Mouse (Mus musculus) ovary, adult 18-20 months (tissue): ENCODE measurements around the gene 4931428F04Rik.

ENCODE experiments used
- DNase-seq: peaks from one replicate; pipeline ENCODE4 v3.0.0; 2022; ENCODE audit warnings: low spot score, mixed read lengths

4931428F04Rik gene

GRCm38 (mm10) chr8:105289805-105290460 is at the start of gene 4931428F04Rik:
TSS of gene 4931428F04Rik (minus strand) at chr8:105289864.
- DNase-seq: no peak

- DNase-seq: no peak
These were observed 49.3 kb upstream of the 4931428F04Rik start for GRCm38 (mm10) chr8:105338992-105339391.

- DNase-seq: no peak
These were observed 46.9 kb upstream of the 4931428F04Rik start for GRCm38 (mm10) chr8:105336373-105337130.

GRCm38 (mm10) chr8:105332523-105332922 is 42.9 kb upstream of the 4931428F04Rik start:
- DNase-seq: no peak

- no peak for DNase-seq
These were observed 42.3 kb upstream of the 4931428F04Rik start for GRCm38 (mm10) chr8:105331931-105332330.

- no peak for DNase-seq
These were observed 41.8 kb upstream of the 4931428F04Rik start for GRCm38 (mm10) chr8:105331469-105331868.

- DNase-seq: no peak
These were observed 40.7 kb upstream of the 4931428F04Rik start for GRCm38 (mm10) chr8:105330325-105330724.

- DNase-seq: no peak
These were observed 37.3 kb upstream of the 4931428F04Rik start for GRCm38 (mm10) chr8:105326968-105327367.

GRCm38 (mm10) chr8:105326141-105326672 is 36.5 kb upstream of the 4931428F04Rik start, which contains the start of the genes Lrrc29 and Tmem208:
TSS of gene Lrrc29 (minus strand) at chr8:105326278.
TSS of gene Tmem208 (plus strand) at chr8:105326354.
- DNase-seq: peak; percentile 93

- DNase-seq: no peak
These were observed 36.0 kb upstream of the 4931428F04Rik start for GRCm38 (mm10) chr8:105325641-105326093.

- no peak for DNase-seq
These were observed 33.5 kb upstream of the 4931428F04Rik start for GRCm38 (mm10) chr8:105323183-105323582.

GRCm38 (mm10) chr8:105318662-105319190 is 29.1 kb upstream of the 4931428F04Rik start:
- no peak for DNase-seq

GRCm38 (mm10) chr8:105317941-105318340 is 28.3 kb upstream of the 4931428F04Rik start:
- no peak for DNase-seq

GRCm38 (mm10) chr8:105315073-105315769 is 25.6 kb upstream of the 4931428F04Rik start:
- no peak for DNase-seq

- DNase-seq: no peak
These were observed 24.1 kb upstream of the 4931428F04Rik start for GRCm38 (mm10) chr8:105313622-105314402.

GRCm38 (mm10) chr8:105312891-105313481 is 23.3 kb upstream of the 4931428F04Rik start:
- DNase-seq: no peak

GRCm38 (mm10) chr8:105311718-105312117 is 22.1 kb upstream of the 4931428F04Rik start:
- no peak for DNase-seq

GRCm38 (mm10) chr8:105310118-105310517 is 20.5 kb upstream of the 4931428F04Rik start:
- no peak for DNase-seq

GRCm38 (mm10) chr8:105309142-105309847 is 19.6 kb upstream of the 4931428F04Rik start:
- no peak for DNase-seq

- no peak for DNase-seq
These were observed 18.8 kb upstream of the 4931428F04Rik start for GRCm38 (mm10) chr8:105308428-105308827.
